Mouse (Mus musculus) liver, postnatal 0 days (tissue): ENCODE results near the gene Polr1a.

ENCODE experiments used
- CTCF ChIP-seq: sonication (generic); IDR thresholded peaks from 2 replicates; pipeline ENCODE4 v1.5.1; 2016; ENCODE audit warnings: antibody characterized with exemption, low read depth
- EP300 ChIP-seq: IDR thresholded peaks from 2 replicates; pipeline ENCODE4 v1.6.1; 2016; ENCODE audit warnings: antibody characterized with exemption, low read depth, mild to moderate bottlenecking

DNA sequence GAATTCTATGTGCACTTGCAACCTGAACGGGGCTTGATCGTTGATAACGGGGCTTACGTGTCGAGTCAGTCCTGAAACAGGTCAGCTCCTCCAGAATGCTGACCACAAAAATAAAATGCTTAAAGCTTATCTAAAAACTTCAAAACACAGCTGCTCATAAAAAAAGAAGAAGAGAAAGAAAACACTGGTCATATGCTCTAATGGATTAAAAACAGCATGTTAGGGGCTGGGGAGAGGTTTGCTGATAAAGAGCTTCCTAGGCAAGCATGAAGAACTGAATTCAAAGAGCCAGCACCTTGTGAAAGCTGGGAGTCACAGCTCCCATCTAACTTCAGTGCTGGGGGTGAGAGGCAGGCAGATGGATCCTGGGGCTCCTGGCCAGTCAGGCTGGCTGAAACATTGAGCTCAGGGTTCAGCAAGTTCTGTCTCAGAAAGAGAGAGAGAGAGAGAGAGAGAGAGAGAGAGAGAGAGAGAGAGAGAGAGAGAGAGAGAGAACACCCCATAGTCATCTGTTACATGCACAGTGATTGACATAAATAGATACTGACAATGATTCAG is 92.4 kb downstream of the Polr1a start:
- TF ChIP-seq CTCF (no peak), EP300 (no peak)
